Mouse (Mus musculus): ENCODE measurements around the gene Gm9821.

The Gm9821 gene

GRCm38 (mm10) chr2:91948792-91949241 is 3.3 kb downstream of the Gm9821 start:
- DNase-seq (ENCODE audit: low spot score) = no peak

- DNase-seq (ENCODE audit: low spot score) = no peak
Observed at GRCm38 (mm10) chr2:91949411-91950274, 4.1 kb downstream of the Gm9821 start.

DNA sequence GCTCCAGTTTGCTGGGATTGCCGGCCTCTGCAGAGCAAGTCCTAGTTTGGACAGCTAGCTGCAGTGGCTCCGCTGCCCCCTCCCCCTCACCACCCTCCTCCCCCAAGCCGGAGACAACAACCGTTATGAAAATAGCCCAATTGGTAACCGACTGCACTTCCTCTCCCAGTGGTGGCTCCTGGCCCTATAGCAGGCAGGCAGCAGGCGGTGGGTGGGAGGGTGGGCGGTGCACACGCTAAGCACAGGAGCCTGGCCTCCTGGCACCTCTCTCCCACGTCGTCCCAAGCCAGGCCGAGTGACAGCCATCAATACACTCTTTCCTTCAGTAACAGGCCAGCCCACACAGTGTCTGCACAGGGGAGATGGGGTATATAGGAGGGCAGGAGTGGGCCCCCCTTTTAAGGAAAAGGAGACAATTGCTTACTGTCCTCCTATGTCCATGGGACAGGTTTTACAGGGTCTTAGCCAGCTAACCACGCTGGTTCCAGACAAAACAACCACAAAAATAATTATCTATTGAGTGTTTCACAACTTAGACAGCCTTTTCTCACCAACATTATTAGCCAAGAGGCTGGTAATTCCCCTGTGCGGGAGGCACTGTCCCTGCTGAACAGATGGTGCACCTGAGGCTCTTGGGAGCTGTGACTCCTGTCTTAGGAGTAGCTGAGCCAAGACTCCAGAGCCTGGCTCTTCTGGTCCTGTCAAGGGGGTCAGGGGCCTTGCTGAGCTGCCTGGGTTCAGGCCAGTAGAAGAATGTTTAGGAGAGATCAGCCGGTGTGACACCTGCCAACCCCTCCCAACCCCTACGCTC is 5.0 kb downstream of the Gm9821 start:
- DNase-seq (ENCODE audit: low spot score) = no peak

GRCm38 (mm10) chr2:91953825-91954224 is 8.3 kb downstream of the Gm9821 start:
- DNase-seq (ENCODE audit: low spot score) = no peak

DNA sequence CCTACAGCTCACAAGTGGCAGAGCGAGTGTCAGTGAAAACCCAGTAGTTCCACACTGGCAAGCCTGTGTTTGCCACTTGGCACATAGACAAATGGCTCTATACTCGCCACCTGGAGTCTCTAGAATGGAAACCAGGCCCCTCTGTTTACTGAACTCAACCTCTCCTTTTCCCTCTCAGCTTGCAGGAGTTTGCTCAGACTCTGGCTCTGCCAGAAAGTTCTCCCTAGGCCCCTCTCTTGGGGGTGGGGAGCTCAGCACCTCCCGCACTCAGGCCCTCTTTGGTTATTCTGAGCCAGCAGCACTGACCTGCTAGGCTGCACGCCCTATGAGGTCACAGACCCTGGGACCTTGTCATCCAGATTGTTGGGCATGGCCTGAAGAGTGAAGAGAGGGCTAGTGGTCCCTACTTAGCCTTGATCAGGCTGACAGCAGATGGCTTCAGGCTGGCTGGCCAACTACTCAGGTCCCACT is 9.7 kb downstream of the Gm9821 start:
- no peak for DNase-seq (ENCODE audit: low spot score)

GRCm38 (mm10) chr2:91955875-91956274 is 10.4 kb downstream of the Gm9821 start:
- DNase-seq (ENCODE audit: low spot score) = no peak

DNA sequence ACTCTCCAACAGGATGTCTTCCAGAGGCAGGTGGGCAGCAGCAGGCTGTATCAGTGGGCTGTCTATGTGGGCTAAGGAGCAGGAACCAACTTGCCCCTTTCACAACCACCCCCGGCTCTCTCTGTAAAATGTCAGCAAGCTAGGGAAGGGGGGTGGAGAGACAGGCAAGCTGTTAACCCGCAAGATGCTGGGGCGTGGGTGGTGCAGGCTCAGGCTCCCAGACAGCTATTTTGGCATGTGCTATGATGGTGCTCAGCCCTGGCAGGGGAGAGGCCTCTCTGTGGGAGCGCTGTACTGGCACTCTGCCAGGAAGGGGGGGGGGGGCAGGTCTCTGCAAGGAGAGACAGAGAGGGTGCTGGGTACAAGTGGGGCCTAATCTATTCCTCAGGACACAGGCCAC is 11.6 kb downstream of the Gm9821 start:
- DNase-seq (ENCODE audit: low spot score) = no peak

DNA sequence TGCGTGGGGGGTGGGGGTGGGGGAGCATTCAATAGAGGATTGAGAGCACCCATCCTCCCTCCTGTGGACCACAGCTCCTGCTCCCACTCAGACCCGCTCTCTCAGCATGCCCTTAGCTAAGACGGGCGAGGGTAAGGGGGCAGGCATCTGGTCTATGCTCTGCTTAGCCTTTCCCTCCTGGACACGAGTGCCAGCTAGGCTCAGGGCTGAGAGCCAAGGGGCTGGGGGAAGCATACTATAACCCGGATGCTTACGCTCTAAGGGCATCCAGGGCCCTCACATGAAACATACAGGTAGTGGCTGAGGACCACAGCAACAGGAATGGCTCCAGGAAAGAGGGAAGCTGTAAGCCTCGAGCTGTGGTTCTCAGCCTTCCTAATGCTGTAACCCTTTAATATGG is 12.5 kb downstream of the Gm9821 start:
- no peak for DNase-seq (ENCODE audit: low spot score)

DNA sequence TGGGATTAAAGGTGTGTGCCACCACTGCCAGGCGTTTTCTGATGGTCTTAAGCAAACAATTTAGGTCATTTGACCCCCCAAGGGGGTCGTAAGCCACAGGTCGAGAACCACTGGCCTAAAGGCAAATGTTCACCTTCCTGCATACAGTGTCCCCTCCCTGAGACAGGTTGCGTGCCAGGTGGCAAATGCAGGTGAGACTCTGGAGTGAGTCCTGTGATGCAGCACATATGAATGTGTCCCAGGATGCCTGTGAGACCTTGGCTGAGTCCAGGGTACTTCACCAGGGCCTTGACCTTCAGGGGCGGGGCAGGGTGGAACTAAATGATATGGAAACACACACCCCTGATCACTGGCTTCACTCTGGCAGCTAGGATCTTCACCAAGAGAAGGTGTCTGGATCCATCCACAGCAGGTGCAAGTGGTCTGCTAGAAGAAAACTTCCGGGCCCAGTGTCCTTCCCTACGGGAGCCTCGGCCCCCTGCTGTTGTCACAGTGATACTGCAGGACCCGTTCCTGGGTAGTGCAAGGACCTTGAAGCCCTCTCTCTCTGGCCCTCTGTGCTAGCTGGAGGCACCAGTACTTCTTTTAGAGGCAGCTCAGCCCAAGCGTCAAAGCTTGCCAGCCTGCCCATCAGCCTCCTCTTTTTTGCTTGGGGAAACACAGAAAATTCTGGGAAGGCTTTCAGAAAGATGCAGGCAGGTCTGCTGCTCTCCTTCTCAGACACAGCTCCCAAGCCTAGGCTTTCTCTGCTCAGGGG is 13.4 kb downstream of the Gm9821 start:
- DNase-seq (ENCODE audit: low spot score) = no peak

DNA sequence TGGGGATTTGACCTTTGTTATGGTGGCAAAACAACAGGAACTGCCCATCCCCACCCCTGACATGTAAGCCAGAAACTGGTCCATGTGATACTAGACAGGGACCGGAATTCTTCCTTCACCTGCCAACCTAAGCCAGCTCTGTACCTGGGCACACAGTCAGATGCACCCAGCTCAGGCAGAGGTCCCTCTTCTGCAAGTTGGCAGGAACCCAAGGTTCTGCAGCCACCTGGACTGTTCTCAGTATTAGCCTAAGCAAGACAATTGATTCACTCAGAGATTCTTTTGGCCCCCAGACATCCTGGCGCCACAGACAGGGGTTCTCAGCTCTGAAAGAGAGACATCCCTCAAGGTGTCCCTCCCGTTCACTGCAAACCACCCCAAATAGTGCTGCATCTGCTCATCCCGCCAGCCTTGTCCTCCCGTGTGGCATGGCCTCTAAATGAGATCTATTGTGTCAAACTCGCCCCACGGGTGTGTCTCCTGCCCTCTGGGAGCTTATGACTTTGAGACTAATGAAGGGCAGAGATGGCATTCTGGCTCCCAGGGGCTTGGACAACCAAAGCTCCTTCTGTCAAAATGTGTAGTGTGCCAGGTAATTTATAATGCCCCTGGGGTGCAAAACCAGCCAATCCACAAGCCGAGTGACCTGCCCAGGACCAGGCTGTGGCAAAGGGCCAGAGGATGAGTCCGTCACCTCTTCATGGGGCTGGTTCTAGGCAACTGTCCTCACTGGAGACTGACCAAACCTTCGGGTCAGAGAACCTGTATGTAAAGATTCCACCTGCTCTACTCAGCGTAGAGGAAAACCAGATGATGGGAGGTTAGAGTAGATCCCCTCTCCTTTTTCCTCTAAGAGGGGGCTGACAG is 14.3 kb downstream of the Gm9821 start:
- no peak for DNase-seq (ENCODE audit: low spot score)

DNA sequence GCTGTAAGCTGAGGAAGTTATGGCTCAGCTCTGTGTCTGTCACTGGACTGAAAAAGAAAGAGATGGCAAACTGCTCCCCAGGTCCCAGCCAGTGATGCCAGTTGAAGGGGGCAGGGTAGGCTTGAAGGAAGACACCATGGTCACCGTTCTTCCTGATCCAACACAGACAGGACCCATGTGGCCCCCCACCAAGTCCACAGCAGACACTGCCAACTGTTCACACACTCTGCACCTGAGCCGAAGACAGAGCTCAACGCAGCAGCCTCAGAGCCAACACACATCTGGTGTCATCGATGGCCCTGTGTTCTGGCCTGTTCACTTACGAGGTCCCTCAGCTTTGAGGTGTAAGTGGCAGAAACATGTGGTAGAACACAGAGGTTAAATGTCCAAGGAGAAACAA is 15.0 kb downstream of the Gm9821 start:
- no peak for DNase-seq (ENCODE audit: low spot score)

- DNase-seq (ENCODE audit: low spot score) = no peak
Observed at GRCm38 (mm10) chr2:91961901-91962761, 16.6 kb downstream of the Gm9821 start.

GRCm38 (mm10) chr2:91962864-91963401 is 17.4 kb downstream of the Gm9821 start:
- no peak for DNase-seq (ENCODE audit: low spot score)

- DNase-seq (ENCODE audit: low spot score) = peak; percentile 89
Observed at GRCm38 (mm10) chr2:91963443-91963932, 18.0 kb downstream of the Gm9821 start.

GRCm38 (mm10) chr2:91964610-91965204 is 19.2 kb downstream of the Gm9821 start:
- no peak for DNase-seq (ENCODE audit: low spot score)

DNA sequence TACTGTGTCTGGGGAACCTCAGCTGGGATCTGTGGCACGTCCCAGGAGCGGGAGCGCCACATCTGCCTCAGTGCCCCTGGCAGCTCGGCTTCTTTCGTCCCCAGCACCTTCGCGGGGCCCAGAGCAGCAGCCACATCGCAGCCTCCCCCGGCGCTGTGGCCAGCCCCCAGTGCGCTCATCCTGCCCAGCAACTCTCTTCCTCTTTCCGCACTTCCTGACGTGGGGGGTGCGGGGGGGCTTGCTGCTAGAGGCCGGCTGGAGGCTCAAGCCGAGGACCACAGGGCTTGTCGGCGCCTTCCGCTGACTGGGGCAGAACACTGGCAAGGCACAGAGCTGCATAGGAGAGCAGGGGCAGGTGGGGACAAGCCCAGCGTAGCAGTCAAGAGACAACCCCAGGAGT is 19.9 kb downstream of the Gm9821 start:
- no peak for DNase-seq (ENCODE audit: low spot score)

DNA sequence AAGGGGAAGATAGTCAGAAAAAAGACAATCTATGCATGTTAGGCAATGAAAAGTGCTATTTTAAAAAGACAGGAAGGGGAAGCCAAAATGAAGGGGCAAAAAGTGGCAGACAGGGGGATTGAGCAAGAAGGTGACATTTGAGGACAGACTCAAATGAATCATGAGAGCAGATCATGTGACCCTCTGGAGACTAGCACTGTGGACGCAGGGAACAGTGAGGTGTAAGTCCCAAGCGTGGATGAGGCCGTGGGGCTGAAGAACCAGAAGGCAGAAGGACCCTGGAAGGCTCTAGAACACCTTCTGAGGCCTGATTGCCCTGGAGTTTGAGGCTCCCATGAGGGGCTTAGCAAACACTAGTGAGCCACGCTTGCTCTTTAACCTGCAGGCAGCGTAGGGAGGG is 20.9 kb downstream of the Gm9821 start:
- no peak for DNase-seq (ENCODE audit: low spot score)

DNA sequence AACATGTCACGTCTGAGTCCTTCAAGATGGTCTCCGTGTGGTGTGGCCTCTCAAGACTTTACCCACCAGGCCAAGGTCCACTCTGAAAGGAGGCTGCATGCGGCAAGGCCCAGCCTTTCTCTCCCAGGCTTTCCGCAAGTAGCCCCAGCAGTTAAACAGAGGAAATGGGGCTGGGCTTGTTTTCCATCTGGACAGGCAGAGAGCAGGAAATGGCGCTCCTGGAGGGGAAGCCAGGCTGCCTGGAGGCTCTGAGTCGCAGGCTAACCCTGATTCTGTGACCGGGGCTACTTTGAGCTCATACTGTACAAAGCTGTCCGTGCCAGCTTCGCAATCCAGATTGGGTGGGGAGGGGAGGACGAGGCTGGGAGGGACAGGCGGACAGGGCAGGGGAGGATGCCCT is 22.5 kb downstream of the Gm9821 start:
- no peak for DNase-seq (ENCODE audit: low spot score)

Data from spleen, adult 12 weeks (tissue).